Mouse (Mus musculus) gastrocnemius, adult 8-10 months (tissue): ENCODE measurements around the gene Apela. TPM values are rescaled to one million over a fixed set of nuclear protein-coding genes. Genes with fewer than 3 reads are reported as not detected.
"Not testable (repeated sequence)": the region's sequence is repeated elsewhere in the genome, so short reads cannot be mapped to it uniquely, and the experiment has no call there.

ENCODE experiments used
- DNase-seq, 2 experiments: peaks; one replicate each; pipeline ENCODE4 v3.0.0; 2022; ENCODE audit warnings: low spot score in 2 of 2
- total RNA-seq, 4 experiments: library from RNA; stranded (reverse); gene quantifications; 2 replicates each; pipeline ENCODE4 v1.2.4; 2022

Apela gene
- total RNA-seq, 4 experiments from 2014 or later = not detected

GRCm38 (mm10) chr8:65028959-65029686 lies 8.0 kb downstream of the Apela start:
- no peak for DNase-seq

- DNase-seq = peak; percentile 28 to 32
These were observed 14.7 kb downstream of the Apela start for GRCm38 (mm10) chr8:65022485-65022884.

- no peak for DNase-seq
These were observed 18.7 kb downstream of the Apela start, which contains the start of the genes Trim61 and Trim60 for GRCm38 (mm10) chr8:65018423-65018822. TSS of gene Trim61 (minus strand) at chr8:65018523. TSS of gene Trim60 (minus strand) at chr8:65018584.

- DNase-seq = not testable (repeated sequence)
These were observed 29.5 kb downstream of the Apela start for GRCm38 (mm10) chr8:65007616-65008015.

GRCm38 (mm10) chr8:64998806-64999365 lies 38.2 kb downstream of the Apela start:
- no peak for DNase-seq

GRCm38 (mm10) chr8:64987731-64988130 lies 49.4 kb downstream of the Apela start, which contains the start of gene Trim75:
TSS of gene Trim75 (minus strand) at chr8:64987831.
- DNase-seq = no peak

- DNase-seq = no peak
These were observed 53.8 kb downstream of the Apela start for GRCm38 (mm10) chr8:64983150-64983897.

Other genes with a start within 250 kb of the Apela start
- 1 to 10 TPM; 3.0 to 6.9 (median 5.6) TPM for gene Klhl2, start 187.3 kb downstream of the Apela start, total RNA-seq
- gene Tmem192, start 90.2 kb downstream of the Apela start, total RNA-seq = 10 to 100 TPM; 20.8 to 25.3 (median 22.4) TPM
- not detected for gene Trim75, start 49.5 kb downstream of the Apela start, total RNA-seq
- not detected for gene Trim61, start 18.8 kb downstream of the Apela start, total RNA-seq
- gene Trim60, start 18.8 kb downstream of the Apela start, total RNA-seq = not detected
- gene Gm10663, start 37.7 kb upstream of the Apela start, total RNA-seq = not detected
- not detected for gene BC030870, start 92.2 kb upstream of the Apela start, total RNA-seq